Mouse (Mus musculus): ENCODE results near the gene Olfr175-ps1.

Olfr175-ps1 gene

DNA sequence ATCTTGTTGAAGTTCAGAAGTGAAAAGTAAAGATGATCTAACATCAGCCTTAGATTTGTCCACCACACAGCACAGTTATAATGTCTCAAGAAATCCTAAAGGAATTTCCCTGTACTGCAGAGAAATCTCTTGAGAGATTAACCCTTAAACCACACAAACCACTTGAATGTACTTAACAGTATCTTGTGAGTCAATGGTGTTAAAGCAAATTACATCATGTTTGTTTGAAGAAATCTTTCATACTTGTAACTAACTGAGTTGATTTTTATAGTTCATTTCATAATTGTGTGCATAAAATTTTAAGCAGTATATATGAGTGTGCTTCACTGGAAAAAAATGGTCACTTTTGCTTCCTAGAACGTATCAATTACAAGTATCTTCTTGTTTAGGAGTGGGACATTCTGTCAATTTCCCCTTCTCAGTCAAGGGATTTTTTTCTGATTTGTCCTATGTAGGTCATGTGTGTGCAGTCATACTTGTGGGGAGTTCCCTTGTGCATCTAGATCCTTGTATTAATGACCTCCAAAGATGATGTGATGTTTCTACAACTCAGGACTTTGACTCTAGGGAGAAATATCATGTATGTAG lies at the start of gene Olfr175-ps1:
Olfr175-ps1 (minus strand) TSS at position 51 of the 588 bp plus-strand sequence.
- no peak for DNase-seq (ENCODE audit: extremely low spot score, low read depth, low spot score)

GRCm38 (mm10) chr16:58874668-58875067 lies 48.1 kb upstream of the Olfr175-ps1 start, which contains the start of gene Olfr177:
Olfr177 (minus strand) TSS chr16:58874768.
- no peak for DNase-seq (ENCODE audit: extremely low spot score, low read depth, low spot score)

DNA sequence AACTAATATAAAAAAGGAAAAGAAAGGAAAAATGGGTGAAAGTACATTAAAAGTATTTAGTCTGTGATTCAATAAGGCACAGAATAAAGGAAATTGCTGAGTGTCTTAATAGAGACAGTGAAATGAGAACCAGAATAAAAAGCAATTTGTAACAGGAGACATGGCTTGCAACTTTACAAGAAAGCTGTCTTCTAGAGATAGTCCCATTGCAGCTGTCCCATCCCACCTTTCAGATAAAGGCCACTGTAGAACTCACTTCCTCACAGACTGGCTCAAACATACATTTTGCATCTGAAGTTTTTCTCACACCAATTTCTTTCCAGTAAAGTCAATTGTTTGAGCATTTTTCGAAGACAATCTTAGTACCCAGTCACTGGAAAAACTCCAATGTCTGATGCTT lies 34.9 kb upstream of the Olfr175-ps1 start:
- no peak for DNase-seq (ENCODE audit: extremely low spot score, low read depth, low spot score)

DNA sequence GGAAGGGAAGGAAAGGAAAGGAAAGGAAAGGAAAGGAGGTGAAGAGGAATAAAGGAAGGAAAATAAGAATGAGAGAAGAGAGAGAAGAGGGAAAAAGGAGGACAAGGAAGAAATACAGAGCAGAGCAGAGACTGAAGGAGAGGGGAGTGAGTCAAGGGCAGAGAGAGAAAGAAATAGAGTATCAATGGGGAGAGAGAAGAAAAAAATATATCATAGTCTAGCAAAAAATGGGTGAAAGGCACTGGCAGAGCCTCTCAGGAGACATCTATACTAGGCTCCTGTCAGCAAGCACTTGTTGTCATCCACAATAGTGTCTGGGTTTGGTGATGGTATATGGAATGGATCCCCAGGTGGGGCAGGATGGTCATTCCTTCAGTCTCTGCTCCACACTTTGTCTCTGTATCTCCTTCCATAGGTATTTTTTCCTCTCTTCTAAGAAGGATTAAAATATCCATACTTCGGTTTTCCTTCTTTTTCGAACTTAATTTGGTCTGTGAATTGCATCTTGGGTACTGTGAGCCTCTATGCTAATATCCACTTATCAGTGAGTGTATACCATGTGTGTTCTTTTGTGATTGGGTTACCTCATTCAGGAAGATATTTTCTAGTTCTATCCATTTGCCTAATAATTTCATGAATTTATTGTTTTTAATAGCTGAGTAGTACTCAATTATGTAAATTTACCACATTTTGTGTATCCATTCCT lies 33.6 kb upstream of the Olfr175-ps1 start:
- DNase-seq (ENCODE audit: extremely low spot score, low read depth, low spot score) = no peak

DNA sequence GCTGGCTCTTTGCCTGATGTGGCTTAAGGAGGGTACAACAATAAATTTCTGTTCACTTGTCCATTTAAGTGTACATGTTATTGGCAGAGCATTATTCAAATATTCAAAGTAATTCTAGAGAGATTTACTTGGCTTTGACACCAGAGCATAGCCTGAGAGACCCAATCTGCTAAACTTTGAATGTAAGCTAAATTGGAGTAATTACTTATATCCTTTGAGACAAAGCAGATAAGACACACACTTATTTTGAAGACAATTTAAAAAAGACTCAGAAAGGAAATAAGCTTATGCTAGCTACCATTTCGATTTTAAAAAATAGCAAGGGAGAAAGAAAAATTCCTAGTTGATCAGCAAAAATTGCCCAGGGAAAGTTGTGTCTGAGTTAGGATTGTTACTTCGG lies 26.4 kb downstream of the Olfr175-ps1 start, which contains the start of gene Olfr173:
Olfr173 (minus strand) TSS at position 101 of the 400 bp plus-strand sequence.
- no peak for DNase-seq (ENCODE audit: extremely low spot score, low read depth, low spot score)

Data from hindlimb bud, embryonic 11.5 days (tissue).